Mouse (Mus musculus) limb, embryonic 11.5 days (tissue): ENCODE measurements around the gene Spef1. TPM values are rescaled to one million over a fixed set of nuclear protein-coding genes. Genes with fewer than 3 reads are reported as not detected.

Experiments
- ATAC-seq: fragments of 200-750 bp; cut with Nextera tagmentation; 2 replicates; pipeline ENCODE4 v1.8.0; 2017; ENCODE audit warnings: low read depth; ENCODE audit not compliant: insufficient number of reproducible peaks, low FRiP score, low TSS enrichment
- DNase-seq: peaks from one replicate; pipeline ENCODE4 v3.0.0-alpha.2; 2015; ENCODE audit warnings: low spot score
- H3K27ac ChIP-seq: fragments of 300-500 bp; sonication (generic); replicated peaks from 2 replicates; pipeline ENCODE4 v1.5.1; 2014; ENCODE audit warnings: low read depth, mild to moderate bottlenecking, low read length
- H3K27me3 ChIP-seq: fragments of 300-500 bp; sonication (generic); 2 replicates; pipeline ENCODE4 v1.6.1; 2014; ENCODE audit warnings: mild to moderate bottlenecking, low read length, mixed read lengths; ENCODE audit not compliant: control insufficient read depth, insufficient read depth
- H3K36me3 ChIP-seq: fragments of 300-500 bp; sonication (generic); 2 replicates; pipeline ENCODE4 v1.6.1; 2014; ENCODE audit warnings: mild to moderate bottlenecking, low read length, moderate library complexity, mixed read lengths; ENCODE audit not compliant: control insufficient read depth, insufficient read depth
- H3K4me1 ChIP-seq: fragments of 300-500 bp; sonication (generic); 2 replicates; pipeline ENCODE4 v1.6.1; 2014; ENCODE audit warnings: low read length, mixed read lengths; ENCODE audit not compliant: control insufficient read depth, insufficient read depth
- H3K4me2 ChIP-seq: fragments of 300-500 bp; sonication (generic); 2 replicates; pipeline ENCODE4 v1.6.1; 2014; ENCODE audit warnings: low read depth, mild to moderate bottlenecking, moderate library complexity; ENCODE audit not compliant: severe bottlenecking
- H3K4me3 ChIP-seq: fragments of 300-500 bp; sonication (generic); 2 replicates; pipeline ENCODE4 v1.5.1; 2014; ENCODE audit warnings: low read depth, low read length
- H3K9ac ChIP-seq: fragments of 300-500 bp; sonication (generic); 2 replicates; pipeline ENCODE4 v1.6.1; 2014; ENCODE audit warnings: mild to moderate bottlenecking, low read length
- H3K9me3 ChIP-seq: fragments of 300-500 bp; sonication (generic); 2 replicates; pipeline ENCODE4 v1.6.1; 2016; ENCODE audit warnings: low read length; ENCODE audit not compliant: control insufficient read depth
- WGBS: fragments of 180-500 bp; shearing (Covaris S2); extraction: QIAGEN DNeasy Blood & Tissue Kit; methylation state at CpG from one replicate; pipeline ENCODE4 v1.1.7; 2014; 5-methylcytosine and 5-hydroxymethylcytosine counted together
- polyA plus RNA-seq: library from polyadenylated mRNA; unstranded; fragments of >200 nt; fragmentation: Nextera tagmentation; extraction: Ambion mirVana; gene quantifications from 2 replicates; pipeline ENCODE4 v1.2.1, GENCODE M21; 2014

The Spef1 gene
- polyA plus RNA-seq, 1 experiment from 2014 or later = 5.2 TPM

DNA sequence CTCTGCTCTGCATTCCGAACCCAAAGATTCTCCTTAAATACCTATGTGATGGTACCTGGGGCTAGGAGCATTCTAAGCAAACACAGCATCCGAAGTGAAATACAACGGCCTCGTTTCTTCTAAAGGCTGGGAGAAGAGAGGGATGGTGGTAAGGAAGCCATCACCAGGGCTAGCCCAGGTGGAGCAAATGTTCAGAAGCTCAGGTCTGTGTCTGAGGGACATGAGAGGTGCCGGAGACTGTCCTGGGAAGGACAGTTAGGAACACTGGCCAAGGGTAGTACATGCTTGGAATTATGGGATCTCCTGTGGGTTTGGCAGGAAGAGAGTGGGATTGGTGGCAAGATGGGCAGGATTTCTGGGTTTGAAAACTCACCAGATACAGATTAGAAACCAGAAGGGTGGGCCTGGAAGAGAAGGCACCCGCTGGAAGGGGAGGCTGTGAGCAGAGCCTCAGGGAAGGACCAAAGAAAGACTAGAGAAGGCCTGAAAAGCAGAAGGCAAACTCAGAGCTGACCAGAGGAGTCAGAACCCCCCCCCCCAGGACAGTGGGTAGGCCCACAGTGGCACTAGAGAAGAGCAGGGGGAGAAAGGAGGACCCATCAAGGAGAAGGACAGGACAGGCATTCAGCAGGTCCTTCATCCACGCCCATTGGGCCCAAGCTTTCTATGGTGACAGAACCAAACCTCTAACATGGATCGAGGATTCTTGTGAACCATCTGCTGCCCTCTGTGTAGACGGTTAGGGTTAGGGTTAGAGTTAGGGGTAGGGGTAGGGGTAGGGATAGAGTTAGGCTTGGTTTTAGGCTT lies 61.7 kb downstream of the Spef1 start:
- Histone ChIP-seq H3K27me3 (no peaks in the 10 kb centered on the region), H3K36me3 (no peaks in the 10 kb centered on the region), H3K27ac (no peak overlapping the region), H3K4me1 (peaks cover 23% of the 10 kb centered on the region), H3K4me3 (no peak overlapping the region), H3K9me3 (no peaks in the 10 kb centered on the region), H3K9ac (no peak overlapping the region), H3K4me2 (no peak overlapping the region)
- ATAC-seq (no peak), DNase-seq (no peak)
- 87% methylated on average over 9 of the region's 9 CpGs for WGBS

DNA sequence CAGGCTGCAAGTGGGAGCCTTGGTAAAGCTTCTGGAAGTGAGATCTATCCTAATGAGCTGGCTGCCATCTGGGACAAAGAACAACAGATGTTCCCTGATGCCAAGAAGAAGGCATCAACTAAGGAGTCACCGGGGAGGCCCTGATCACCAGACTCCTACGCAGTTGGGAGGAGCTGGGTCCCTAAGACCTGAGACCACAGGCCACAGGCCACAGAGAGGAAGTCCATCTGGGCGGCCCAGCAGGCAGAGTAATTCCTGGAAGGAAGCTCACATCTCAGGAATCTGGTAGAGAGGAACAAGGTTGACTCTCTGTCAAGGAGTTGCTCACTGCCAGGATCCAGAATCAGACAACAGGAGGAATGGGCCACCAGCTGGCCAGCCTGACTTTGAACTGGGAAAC lies 62.9 kb downstream of the Spef1 start:
- no peaks in the 10 kb centered on the region for H3K27me3 ChIP-seq
- H3K4me2 ChIP-seq = no peak overlapping the region
- WGBS = 74% methylated on average over 3 of the region's 3 CpGs
- H3K36me3 ChIP-seq = no peaks in the 10 kb centered on the region
- peaks cover 23% of the 10 kb centered on the region for H3K4me1 ChIP-seq
- no peak overlapping the region for H3K27ac ChIP-seq
- H3K4me3 ChIP-seq = no peak overlapping the region
- H3K9ac ChIP-seq = no peak overlapping the region
- DNase-seq (no peak), ATAC-seq (no peak)
- H3K9me3 ChIP-seq = no peaks in the 10 kb centered on the region

Other genes starting within 250 kb of the Spef1 start
- 10.3 and 10.9 TPM in 2 replicates for gene Gfra4, start 144.2 kb downstream of the Spef1 start, polyA plus RNA-seq
- 0.47 and 0.72 TPM in 2 replicates for gene Adam33, start 123.5 kb downstream of the Spef1 start, polyA plus RNA-seq
- 0.03 and 0.07 TPM in 2 replicates for gene Siglec1, start 100.5 kb downstream of the Spef1 start, polyA plus RNA-seq
- gene Hspa12b, start 60.0 kb downstream of the Spef1 start, polyA plus RNA-seq = 9.6 and 12.7 TPM in 2 replicates
- gene Gm11037, start 53.8 kb downstream of the Spef1 start, polyA plus RNA-seq = not detected in 2 replicates
- 78.0 and 78.9 TPM in 2 replicates for gene 1700037H04Rik, start 27.2 kb downstream of the Spef1 start, polyA plus RNA-seq
- 6.8 and 8.5 TPM in 2 replicates for gene Cenpb, start 7.2 kb downstream of the Spef1 start, polyA plus RNA-seq
- 48.7 and 49.6 TPM in 2 replicates for gene Cdc25b, start 333 bp downstream of the Spef1 start, polyA plus RNA-seq
- 25.3 and 27.3 TPM in 2 replicates for gene Ap5s1, start 19.8 kb upstream of the Spef1 start, polyA plus RNA-seq
- 17.1 and 17.9 TPM in 2 replicates for gene Mavs, start 46.8 kb upstream of the Spef1 start, polyA plus RNA-seq
- 57.0 and 62.0 TPM in 2 replicates for gene Pank2, start 75.2 kb upstream of the Spef1 start, polyA plus RNA-seq
- 7.2 and 9.8 TPM in 2 replicates for gene Rnf24, start 165.6 kb upstream of the Spef1 start, polyA plus RNA-seq